Mouse (Mus musculus) limb, embryonic 12.5 days (tissue): Measurements from ENCODE around the gene Rgs7. TPM values are rescaled to one million over a fixed set of nuclear protein-coding genes. Genes with fewer than 3 reads are reported as not detected.

Source experiments
- ATAC-seq: fragments of 200-750 bp; cut with Nextera tagmentation; 2 replicates; pipeline ENCODE4 v1.8.0; 2017; ENCODE audit warnings: low read depth, moderate TSS enrichment; ENCODE audit not compliant: insufficient number of reproducible peaks, insufficient read depth, low FRiP score, low TSS enrichment
- H3K27ac ChIP-seq: fragments of 300-500 bp; sonication (generic); 2 replicates; pipeline ENCODE4 v1.5.1; 2016; ENCODE audit warnings: mild to moderate bottlenecking, moderate library complexity
- H3K27me3 ChIP-seq: fragments of 300-500 bp; sonication (generic); 2 replicates; pipeline ENCODE4 v1.6.1; 2016; ENCODE audit warnings: mild to moderate bottlenecking, moderate library complexity
- H3K36me3 ChIP-seq: fragments of 300-500 bp; sonication (generic); 2 replicates; pipeline ENCODE4 v1.6.1; 2016; ENCODE audit warnings: mild to moderate bottlenecking, moderate library complexity
- H3K4me1 ChIP-seq: fragments of 300-500 bp; sonication (generic); replicated peaks from 2 replicates; pipeline ENCODE4 v1.6.1; 2016
- H3K4me2 ChIP-seq: fragments of 300-500 bp; sonication (generic); 2 replicates; pipeline ENCODE4 v1.6.1; 2016; ENCODE audit warnings: mild to moderate bottlenecking, moderate library complexity
- H3K4me3 ChIP-seq: fragments of 300-500 bp; sonication (generic); replicated peaks from 2 replicates; pipeline ENCODE4 v1.5.1; 2016; ENCODE audit warnings: mild to moderate bottlenecking
- H3K9ac ChIP-seq: fragments of 300-500 bp; sonication (generic); replicated peaks from 2 replicates; pipeline ENCODE4 v1.6.1; 2016; ENCODE audit warnings: mild to moderate bottlenecking, moderate library complexity
- H3K9me3 ChIP-seq: fragments of 300-500 bp; sonication (generic); 2 replicates; pipeline ENCODE4 v1.6.1; 2016; ENCODE audit warnings: mild to moderate bottlenecking, moderate library complexity
- WGBS: fragments of 180-500 bp; shearing (Covaris S2); methylation state at CpG from one replicate; pipeline ENCODE4 v1.1.7; 2016; 5-methylcytosine and 5-hydroxymethylcytosine counted together
- polyA plus RNA-seq: library from polyadenylated mRNA; unstranded; fragments of >200 nt; fragmentation: Nextera tagmentation; extraction: Ambion mirVana; gene quantifications from 2 replicates; pipeline ENCODE4 v1.2.1, GENCODE M21; 2016

Gene Rgs7
- polyA plus RNA-seq, result 0.22 and 0.50 TPM in 2 replicates

DNA sequence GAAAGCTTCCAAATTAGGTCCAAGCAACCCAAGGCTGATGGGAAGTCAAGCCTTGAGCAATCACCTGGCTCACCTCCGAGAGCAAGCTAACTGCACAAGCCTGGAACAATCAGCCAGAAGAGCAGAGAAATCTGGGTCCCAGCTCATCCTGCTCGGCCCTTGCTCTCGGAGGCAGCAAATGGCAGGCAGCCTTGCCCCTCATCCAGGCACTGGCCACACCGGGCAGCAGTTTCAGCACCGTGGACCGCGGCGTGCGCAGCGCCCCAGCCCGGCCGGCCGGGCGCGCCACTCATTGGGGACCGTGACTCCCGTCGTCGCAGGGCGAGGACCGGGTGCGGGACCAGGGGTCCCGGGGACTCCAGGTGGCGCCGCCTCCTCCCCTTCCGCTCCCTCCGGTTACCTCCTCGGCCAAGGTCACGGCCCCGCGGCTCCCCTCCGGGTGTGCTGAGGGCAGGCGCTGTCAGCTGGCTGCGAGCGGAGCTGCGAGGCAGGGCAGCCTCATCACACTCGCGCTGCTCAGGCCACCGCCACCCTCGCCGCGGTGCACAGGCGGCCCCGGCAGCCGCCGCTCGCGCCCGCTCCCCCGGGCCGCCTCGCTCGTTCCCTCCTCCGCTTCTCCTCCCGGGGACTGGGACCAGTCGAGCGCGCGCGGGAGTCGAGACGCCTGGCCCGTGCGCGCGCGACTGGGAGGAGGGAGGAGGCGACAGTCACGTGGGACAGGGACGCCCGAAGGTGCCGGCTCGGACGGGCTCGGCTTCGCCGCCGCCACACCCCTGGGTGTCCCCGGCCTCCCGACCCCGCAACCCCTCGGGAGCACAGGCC lies at the start of gene Rgs7:
Rgs7 (minus strand) TSS at position 640 of the 822 bp plus-strand sequence.
- H3K36me3 ChIP-seq, result no peaks in the 10 kb centered on the region
- peak within 1 kb of the TSS; percentile 99 for H3K4me2 ChIP-seq
- H3K27ac ChIP-seq, result no peak within 1 kb of the TSS
- H3K4me1 ChIP-seq, result no peaks in the 10 kb centered on the region
- H3K9ac ChIP-seq, result peak within 1 kb of the TSS; percentile 54
- WGBS, result under 1% methylated on average over 63 of the region's 82 CpGs
- H3K9me3 ChIP-seq, result no peaks in the 10 kb centered on the region
- ATAC-seq, result peak; percentile 90
- peak within 1 kb of the TSS; percentile 67 for H3K4me3 ChIP-seq
- peaks cover 37% of the 10 kb centered on the region for H3K27me3 ChIP-seq

GRCm38 (mm10) chr1:175540700-175541099 lies 48.4 kb upstream of the Rgs7 start:
- no peaks in the 10 kb centered on the region for H3K9me3 ChIP-seq
- H3K4me3 ChIP-seq, result no peak overlapping the region
- H3K27me3 ChIP-seq, result no peaks in the 10 kb centered on the region
- H3K36me3 ChIP-seq, result no peaks in the 10 kb centered on the region
- no peak overlapping the region for H3K4me2 ChIP-seq
- no peak overlapping the region for H3K27ac ChIP-seq
- ATAC-seq, result no peak
- no peaks in the 10 kb centered on the region for H3K4me1 ChIP-seq
- H3K9ac ChIP-seq, result no peak overlapping the region
- WGBS, result 92% methylated on average over 5 of the region's 5 CpGs

- H3K27ac ChIP-seq, result no peak overlapping the region
- no peak for ATAC-seq
Observed at GRCm38 (mm10) chr1:175537321-175537720, 45.0 kb upstream of the Rgs7 start.

GRCm38 (mm10) chr1:175529858-175530257 lies 37.6 kb upstream of the Rgs7 start:
- Histone ChIP-seq H3K4me1 (no peaks in the 10 kb centered on the region), H3K27me3 (no peaks in the 10 kb centered on the region), H3K4me3 (no peak overlapping the region), H3K36me3 (no peaks in the 10 kb centered on the region), H3K9me3 (no peaks in the 10 kb centered on the region), H3K9ac (no peak overlapping the region), H3K4me2 (no peak overlapping the region), H3K27ac (no peak overlapping the region)
- ATAC-seq, result no peak
- WGBS, result 68% methylated on average over 1 of the region's 1 CpGs

More at GRCm38 (mm10) chr1:175537321-175537720, 45.0 kb upstream of the Rgs7 start:
- H3K9me3 ChIP-seq, result no peaks in the 10 kb centered on the region
- no peak overlapping the region for H3K9ac ChIP-seq
- H3K4me3 ChIP-seq, result no peak overlapping the region
- H3K4me1 ChIP-seq, result no peaks in the 10 kb centered on the region
- no peaks in the 10 kb centered on the region for H3K27me3 ChIP-seq
- H3K36me3 ChIP-seq, result no peaks in the 10 kb centered on the region
- H3K4me2 ChIP-seq, result no peak overlapping the region
- 79% methylated on average over 1 of the region's 1 CpGs for WGBS

DNA sequence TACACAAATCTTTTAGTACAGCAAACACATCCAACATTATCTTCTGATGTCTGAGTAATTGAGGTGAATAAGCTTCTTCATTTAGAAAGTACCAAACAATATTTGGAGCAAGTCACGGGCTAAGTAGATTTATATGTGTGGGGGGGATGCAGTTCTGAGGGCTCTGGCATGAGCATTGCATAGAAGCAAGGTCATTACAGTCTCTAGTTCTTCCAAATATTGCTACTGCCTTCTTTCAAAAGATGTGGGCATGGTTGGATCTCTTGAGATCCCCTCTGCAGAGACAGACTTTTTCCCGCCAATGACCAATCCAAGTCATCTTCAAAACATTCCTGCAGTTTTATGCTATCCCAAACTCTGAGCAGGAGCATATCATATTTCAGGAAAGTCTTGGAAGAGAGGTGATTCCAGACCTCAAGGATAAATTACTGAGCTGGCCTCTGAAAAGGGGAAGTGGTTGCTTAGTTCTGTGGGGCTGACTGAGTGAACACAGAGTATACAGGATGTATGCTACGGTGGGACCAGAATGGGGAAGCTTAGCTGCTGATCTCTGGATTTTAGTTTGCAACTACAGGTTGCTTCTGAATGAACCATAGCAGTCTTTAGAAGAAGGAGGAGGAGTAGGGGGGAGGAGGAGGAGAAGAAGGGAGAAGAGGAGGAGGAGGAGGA lies 32.5 kb upstream of the Rgs7 start:
- Histone ChIP-seq H3K4me3 (no peak overlapping the region), H3K4me1 (no peaks in the 10 kb centered on the region), H3K27me3 (no peaks in the 10 kb centered on the region), H3K27ac (no peak overlapping the region), H3K9me3 (no peaks in the 10 kb centered on the region), H3K9ac (no peak overlapping the region), H3K4me2 (no peak overlapping the region), H3K36me3 (no peaks in the 10 kb centered on the region)
- no peak for ATAC-seq
- WGBS, result 81% methylated on average over 3 of the region's 3 CpGs

GRCm38 (mm10) chr1:175523572-175523971 lies 31.3 kb upstream of the Rgs7 start:
- Histone ChIP-seq H3K9ac (no peak overlapping the region), H3K36me3 (no peaks in the 10 kb centered on the region), H3K4me2 (no peak overlapping the region), H3K4me3 (no peak overlapping the region), H3K27me3 (no peaks in the 10 kb centered on the region), H3K9me3 (no peaks in the 10 kb centered on the region), H3K27ac (no peak overlapping the region), H3K4me1 (no peaks in the 10 kb centered on the region)
- 94% methylated on average over 2 of the region's 2 CpGs for whole genome bisulfite sequencing
- no peak for ATAC-seq

DNA sequence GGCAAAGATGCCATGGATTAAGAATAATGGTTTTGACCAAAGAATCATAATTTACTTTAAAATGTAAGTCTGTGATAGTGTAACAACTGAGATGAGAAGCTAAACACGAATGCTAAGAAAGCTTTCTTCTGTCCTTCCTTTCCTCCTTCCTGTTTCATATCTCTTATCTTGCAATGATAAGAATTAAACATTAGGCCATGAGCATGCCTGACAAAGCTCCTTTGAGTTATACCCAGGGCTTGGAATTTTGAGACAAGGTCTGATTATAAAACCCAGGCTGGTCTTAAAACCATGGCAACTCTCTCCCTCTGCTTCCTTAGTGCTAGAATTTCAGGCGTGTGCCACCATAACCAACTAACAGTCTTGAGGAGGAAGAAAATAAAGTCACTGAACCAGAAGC lies 22.2 kb upstream of the Rgs7 start:
- Histone ChIP-seq H3K4me1 (no peaks in the 10 kb centered on the region; the same call in 1 of the 2 replicates), H3K9ac (no peak overlapping the region), H3K27ac (no peak overlapping the region), H3K9me3 (no peaks in the 10 kb centered on the region), H3K36me3 (no peaks in the 10 kb centered on the region), H3K4me2 (no peak overlapping the region), H3K4me3 (no peak overlapping the region), H3K27me3 (no peaks in the 10 kb centered on the region)
- whole genome bisulfite sequencing, result 81% methylated on average over 2 of the region's 2 CpGs
- ATAC-seq, result no peak

- Histone ChIP-seq H3K27me3 (no peaks in the 10 kb centered on the region), H3K9me3 (no peaks in the 10 kb centered on the region), H3K4me3 (no peak overlapping the region), H3K36me3 (no peaks in the 10 kb centered on the region), H3K4me2 (no peak overlapping the region), H3K4me1 (no peaks in the 10 kb centered on the region; the same call in 1 of the 2 replicates), H3K9ac (no peak overlapping the region), H3K27ac (no peak overlapping the region)
- ATAC-seq, result no peak
- WGBS, result 84% methylated on average over 3 of the region's 3 CpGs
Observed at GRCm38 (mm10) chr1:175512173-175512572, 19.9 kb upstream of the Rgs7 start.

- Histone ChIP-seq H3K4me3 (no peak overlapping the region), H3K4me2 (no peak overlapping the region), H3K4me1 (no peaks in the 10 kb centered on the region; the same call in 1 of the 2 replicates), H3K36me3 (no peaks in the 10 kb centered on the region), H3K27ac (no peak overlapping the region), H3K9ac (no peak overlapping the region), H3K27me3 (no peaks in the 10 kb centered on the region), H3K9me3 (no peaks in the 10 kb centered on the region)
- 40% methylated on average over 3 of the region's 3 CpGs for WGBS
- no peak for ATAC-seq
Observed at GRCm38 (mm10) chr1:175509989-175510388, 17.7 kb upstream of the Rgs7 start.

DNA sequence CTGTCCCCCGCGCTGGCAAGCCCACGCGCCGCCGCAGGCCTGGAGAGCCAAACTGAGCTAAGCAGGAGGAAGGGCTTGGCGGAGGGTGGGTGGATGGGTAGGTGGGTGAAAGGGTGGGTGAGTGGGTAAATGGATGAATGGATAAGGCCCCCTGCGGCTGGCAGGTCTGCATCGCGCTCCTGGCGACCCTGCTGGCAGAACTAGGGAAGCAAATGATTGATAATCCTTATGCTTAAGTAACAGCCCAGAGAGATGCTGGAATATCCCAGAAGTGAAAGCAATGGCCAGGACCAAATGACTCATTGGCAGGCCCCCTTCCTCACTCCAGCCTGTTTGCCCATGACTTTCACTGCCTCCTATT lies 363 bp upstream of the Rgs7 start:
- H3K4me3 ChIP-seq, result peak overlapping the region; percentile 67
- H3K4me2 ChIP-seq, result peak overlapping the region; percentile 99
- peak overlapping the region; percentile 54 for H3K9ac ChIP-seq
- peaks cover 37% of the 10 kb centered on the region for H3K27me3 ChIP-seq
- ATAC-seq, result no peak; the same call in 1 of the 2 replicates
- no peaks in the 10 kb centered on the region for H3K36me3 ChIP-seq
- no peaks in the 10 kb centered on the region for H3K9me3 ChIP-seq
- WGBS, result under 1% methylated on average over 11 of the region's 11 CpGs
- no peaks in the 10 kb centered on the region for H3K4me1 ChIP-seq
- H3K27ac ChIP-seq, result no peak overlapping the region

DNA sequence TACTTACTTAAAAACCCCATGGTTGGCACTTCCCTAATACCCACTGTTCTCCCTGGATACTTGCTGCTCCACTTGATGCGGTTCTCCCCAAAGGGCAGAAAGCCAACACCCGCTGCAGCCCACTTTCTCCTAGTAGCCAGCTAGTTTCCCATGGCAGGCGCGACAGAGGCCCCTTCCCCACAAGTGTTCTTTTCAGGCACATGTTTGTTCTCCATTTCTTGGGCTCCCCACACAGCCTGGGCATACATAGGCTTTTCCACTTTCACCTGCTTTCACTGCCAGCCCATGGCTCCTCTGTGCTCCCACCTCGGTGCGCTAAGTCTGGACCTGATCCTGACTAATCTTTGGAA lies 814 bp downstream of the Rgs7 start:
- ATAC-seq, result peak; percentile 20; the same call in 1 of the 2 replicates
- H3K36me3 ChIP-seq, result no peaks in the 10 kb centered on the region
- no peaks in the 10 kb centered on the region for H3K9me3 ChIP-seq
- no peak overlapping the region for H3K9ac ChIP-seq
- whole genome bisulfite sequencing, result 21% methylated on average over 6 of the region's 6 CpGs
- H3K27me3 ChIP-seq, result peaks cover 37% of the 10 kb centered on the region
- H3K27ac ChIP-seq, result no peak overlapping the region
- peak overlapping the region; percentile 67 for H3K4me3 ChIP-seq
- H3K4me2 ChIP-seq, result peak overlapping the region; percentile 99
- no peaks in the 10 kb centered on the region for H3K4me1 ChIP-seq
